Mouse (Mus musculus) midbrain, embryonic 12.5 days (tissue): ENCODE measurements at regions not wholly inside any gene's neighbourhood (a gene's known extent, or its start where the extent isn't known, plus 50 kb on each side); places are given as distances from the start of the nearest gene placed in this dataset.

Source experiments
- ATAC-seq: fragments of 200-750 bp; cut with Nextera tagmentation; 2 replicates; pipeline ENCODE4 v1.8.0; 2017; ENCODE audit warnings: low read depth, moderate TSS enrichment, moderate library complexity; ENCODE audit not compliant: low FRiP score
- H3K27ac ChIP-seq: fragments of 300-500 bp; sonication (generic); replicated peaks from 2 replicates; pipeline ENCODE4 v1.5.1; 2016; ENCODE audit warnings: mild to moderate bottlenecking
- H3K27me3 ChIP-seq: fragments of 300-500 bp; sonication (generic); 2 replicates; pipeline ENCODE4 v1.6.1; 2016; ENCODE audit warnings: mild to moderate bottlenecking
- H3K36me3 ChIP-seq: fragments of 300-500 bp; sonication (generic); 2 replicates; pipeline ENCODE4 v1.6.1; 2016
- H3K4me1 ChIP-seq: fragments of 300-500 bp; sonication (generic); 2 replicates; pipeline ENCODE4 v1.6.1; 2016
- H3K4me2 ChIP-seq: fragments of 300-500 bp; sonication (generic); replicated peaks from 2 replicates; pipeline ENCODE4 v1.6.1; 2016; ENCODE audit warnings: mild to moderate bottlenecking, moderate library complexity
- H3K4me3 ChIP-seq: fragments of 300-500 bp; sonication (generic); 2 replicates; pipeline ENCODE4 v1.5.1; 2016; ENCODE audit warnings: mild to moderate bottlenecking
- H3K9ac ChIP-seq: fragments of 300-500 bp; sonication (generic); replicated peaks from 2 replicates; pipeline ENCODE4 v1.6.1; 2016; ENCODE audit warnings: mild to moderate bottlenecking, moderate library complexity
- H3K9me3 ChIP-seq: fragments of 300-500 bp; sonication (generic); 2 replicates; pipeline ENCODE4 v1.6.1; 2016; ENCODE audit warnings: mild to moderate bottlenecking
- WGBS: fragments of 180-500 bp; shearing (Covaris S2); methylation state at CpG from one replicate; pipeline ENCODE4 v1.1.7; 2016; 5-methylcytosine and 5-hydroxymethylcytosine counted together

GRCm38 (mm10) chr13:80334865-80335655 is 548.1 kb upstream of the Arrdc3 start:
- Histone ChIP-seq H3K4me1 (no peaks in the 10 kb centered on the region), H3K9me3 (no peaks in the 10 kb centered on the region), H3K9ac (no peak overlapping the region), H3K27me3 (no peaks in the 10 kb centered on the region), H3K27ac (no peak overlapping the region), H3K4me3 (no peak overlapping the region), H3K4me2 (no peak overlapping the region), H3K36me3 (no peaks in the 10 kb centered on the region)
- 66% methylated on average over 8 of the region's 8 CpGs for WGBS
- no peak for ATAC-seq

- Histone ChIP-seq H3K9me3 (no peaks in the 10 kb centered on the region), H3K36me3 (no peaks in the 10 kb centered on the region), H3K4me3 (no peak overlapping the region), H3K27ac (no peak overlapping the region), H3K4me1 (no peaks in the 10 kb centered on the region), H3K4me2 (no peak overlapping the region), H3K27me3 (no peaks in the 10 kb centered on the region), H3K9ac (no peak overlapping the region)
- no peak for ATAC-seq
- WGBS: 60% methylated on average over 2 of the region's 2 CpGs
These were observed 536.1 kb upstream of the Arrdc3 start for GRCm38 (mm10) chr13:80346980-80347649.

GRCm38 (mm10) chr13:80365964-80366363 is 517.2 kb upstream of the Arrdc3 start:
- WGBS: 84% methylated on average over 2 of the region's 2 CpGs
- no peaks in the 10 kb centered on the region for H3K27me3 ChIP-seq
- no peaks in the 10 kb centered on the region for H3K4me1 ChIP-seq
- no peak overlapping the region for H3K4me2 ChIP-seq
- H3K9ac ChIP-seq: no peak overlapping the region
- H3K27ac ChIP-seq: no peak overlapping the region
- ATAC-seq: no peak
- no peak overlapping the region for H3K4me3 ChIP-seq
- no peaks in the 10 kb centered on the region for H3K9me3 ChIP-seq
- no peaks in the 10 kb centered on the region for H3K36me3 ChIP-seq

- no peaks in the 10 kb centered on the region for H3K4me1 ChIP-seq
- H3K9ac ChIP-seq: no peak overlapping the region
- H3K4me3 ChIP-seq: no peak overlapping the region
- no peak overlapping the region for H3K4me2 ChIP-seq
- WGBS: 87% methylated on average over 1 of the region's 1 CpGs
- H3K36me3 ChIP-seq: no peaks in the 10 kb centered on the region
- no peak overlapping the region for H3K27ac ChIP-seq
- H3K27me3 ChIP-seq: no peaks in the 10 kb centered on the region
- no peak for ATAC-seq
- no peaks in the 10 kb centered on the region for H3K9me3 ChIP-seq
These were observed 512.7 kb upstream of the Arrdc3 start for GRCm38 (mm10) chr13:80370491-80370890.

- H3K9me3 ChIP-seq: no peaks in the 10 kb centered on the region
- H3K27ac ChIP-seq: 0 out of 2 replicates have a peak overlapping the region, but pooled peaks have one; percentile 39
- no peak overlapping the region for H3K9ac ChIP-seq
- no peaks in the 10 kb centered on the region for H3K36me3 ChIP-seq
- WGBS: 65% methylated on average over 4 of the region's 4 CpGs
- no peaks in the 10 kb centered on the region for H3K27me3 ChIP-seq
- peak; percentile 89 for ATAC-seq
- H3K4me2 ChIP-seq: no peak overlapping the region
- no peak overlapping the region for H3K4me3 ChIP-seq
- H3K4me1 ChIP-seq: peaks cover 5% of the 10 kb centered on the region; the same call in 1 of the 2 replicates
These were observed 501.8 kb upstream of the Arrdc3 start for GRCm38 (mm10) chr13:80381280-80381965.

- WGBS: 59% methylated on average over 2 of the region's 2 CpGs
- 0 out of 2 replicates have a peak, but pooled peaks have one; percentile 24 for ATAC-seq
These were observed 501.1 kb upstream of the Arrdc3 start for GRCm38 (mm10) chr13:80381966-80382666.

GRCm38 (mm10) chr13:80408928-80409327 is 474.3 kb upstream of the Arrdc3 start:
- ATAC-seq: no peak
- Histone ChIP-seq H3K4me2 (no peak overlapping the region), H3K9me3 (no peaks in the 10 kb centered on the region)

More at GRCm38 (mm10) chr13:80381966-80382666, 501.1 kb upstream of the Arrdc3 start:
- H3K9ac ChIP-seq: no peak overlapping the region
- H3K4me1 ChIP-seq: peaks cover 5% of the 10 kb centered on the region; the same call in 1 of the 2 replicates
- H3K4me3 ChIP-seq: no peak overlapping the region
- no peaks in the 10 kb centered on the region for H3K9me3 ChIP-seq
- no peaks in the 10 kb centered on the region for H3K27me3 ChIP-seq
- no peak overlapping the region for H3K4me2 ChIP-seq
- H3K36me3 ChIP-seq: no peaks in the 10 kb centered on the region
- no peak overlapping the region for H3K27ac ChIP-seq

GRCm38 (mm10) chr13:80409790-80410433 is 473.3 kb upstream of the Arrdc3 start:
- H3K9ac ChIP-seq: no peak overlapping the region
- no peaks in the 10 kb centered on the region for H3K4me1 ChIP-seq
- H3K4me2 ChIP-seq: no peak overlapping the region
- no peaks in the 10 kb centered on the region for H3K9me3 ChIP-seq
- no peak overlapping the region for H3K27ac ChIP-seq
- H3K36me3 ChIP-seq: no peaks in the 10 kb centered on the region
- no peak overlapping the region for H3K4me3 ChIP-seq
- 0 out of 2 replicates have a peak, but pooled peaks have one; percentile 30 for ATAC-seq
- no peaks in the 10 kb centered on the region for H3K27me3 ChIP-seq

More at GRCm38 (mm10) chr13:80408928-80409327, 474.3 kb upstream of the Arrdc3 start:
- no peaks in the 10 kb centered on the region for H3K4me1 ChIP-seq
- H3K36me3 ChIP-seq: no peaks in the 10 kb centered on the region
- no peak overlapping the region for H3K9ac ChIP-seq
- H3K4me3 ChIP-seq: no peak overlapping the region
- no peaks in the 10 kb centered on the region for H3K27me3 ChIP-seq
- H3K27ac ChIP-seq: no peak overlapping the region

GRCm38 (mm10) chr13:80418480-80419183 is 464.6 kb upstream of the Arrdc3 start:
- ATAC-seq: no peak
- Histone ChIP-seq H3K36me3 (no peaks in the 10 kb centered on the region), H3K4me2 (no peak overlapping the region), H3K27ac (no peak overlapping the region), H3K9ac (no peak overlapping the region), H3K4me1 (no peaks in the 10 kb centered on the region), H3K4me3 (no peak overlapping the region), H3K9me3 (no peaks in the 10 kb centered on the region), H3K27me3 (no peaks in the 10 kb centered on the region)
- 73% methylated on average over 3 of the region's 3 CpGs for WGBS

- Histone ChIP-seq H3K27ac (no peak overlapping the region), H3K27me3 (no peaks in the 10 kb centered on the region), H3K4me1 (no peaks in the 10 kb centered on the region), H3K4me2 (no peak overlapping the region), H3K9ac (no peak overlapping the region), H3K4me3 (no peak overlapping the region), H3K9me3 (no peaks in the 10 kb centered on the region), H3K36me3 (no peaks in the 10 kb centered on the region)
- no peak for ATAC-seq
- WGBS: 92% methylated on average over 2 of the region's 2 CpGs
These were observed 462.8 kb upstream of the Arrdc3 start for GRCm38 (mm10) chr13:80420341-80420740.
